Mouse (Mus musculus) liver, postnatal 0 days (tissue): ENCODE measurements around the gene Crybg3. TPM values are rescaled to one million over a fixed set of nuclear protein-coding genes. Genes with fewer than 3 reads are reported as not detected.

Experiments
- ATAC-seq: fragments of 200-750 bp; cut with Nextera tagmentation; 2 replicates; pipeline ENCODE4 v1.8.0; 2017; ENCODE audit warnings: mild to moderate bottlenecking, moderate library complexity
- DNase-seq: peaks from one replicate; pipeline ENCODE4 v3.0.0-alpha.2; 2016
- H3K27ac ChIP-seq: fragments of 300-500 bp; sonication (generic); 2 replicates; pipeline ENCODE4 v1.5.1; 2014; ENCODE audit warnings: antibody characterized with exemption, moderate library complexity, mild to moderate bottlenecking, low read depth
- H3K27me3 ChIP-seq: fragments of 300-500 bp; sonication (generic); 2 replicates; pipeline ENCODE4 v1.6.1; 2014; ENCODE audit warnings: low read length, control low read depth, mixed read lengths; ENCODE audit not compliant: insufficient read depth
- H3K36me3 ChIP-seq: fragments of 300-500 bp; sonication (generic); replicated peaks from 2 replicates; pipeline ENCODE4 v1.6.1; 2014; ENCODE audit warnings: mild to moderate bottlenecking, control low read depth, low read length, moderate library complexity, mixed read lengths; ENCODE audit not compliant: insufficient read depth
- H3K4me1 ChIP-seq: fragments of 300-500 bp; sonication (generic); 2 replicates; pipeline ENCODE4 v1.6.1; 2014; ENCODE audit warnings: antibody characterized with exemption, mild to moderate bottlenecking, control low read depth; ENCODE audit not compliant: insufficient read depth
- H3K4me2 ChIP-seq: fragments of 300-500 bp; sonication (generic); 2 replicates; pipeline ENCODE4 v1.6.1; 2014; ENCODE audit warnings: low read depth, mild to moderate bottlenecking, low read length, moderate library complexity, mixed read lengths
- H3K4me3 ChIP-seq: fragments of 300-500 bp; sonication (generic); 2 replicates; pipeline ENCODE4 v1.5.1; 2014; ENCODE audit warnings: low read depth, low read length
- H3K9ac ChIP-seq: fragments of 300-500 bp; sonication (generic); replicated peaks from 2 replicates; pipeline ENCODE4 v1.6.1; 2014; ENCODE audit warnings: mild to moderate bottlenecking, moderate library complexity
- H3K9me3 ChIP-seq: fragments of 300-500 bp; sonication (generic); 2 replicates; pipeline ENCODE4 v1.6.1; 2016; ENCODE audit warnings: mild to moderate bottlenecking, control low read depth, low read length, mixed read lengths
- CTCF ChIP-seq: sonication (generic); IDR thresholded peaks from 2 replicates; pipeline ENCODE4 v1.5.1; 2016; ENCODE audit warnings: antibody characterized with exemption, low read depth
- EP300 ChIP-seq: IDR thresholded peaks from 2 replicates; pipeline ENCODE4 v1.6.1; 2016; ENCODE audit warnings: antibody characterized with exemption, low read depth, mild to moderate bottlenecking
- whole genome bisulfite sequencing: fragments of 180-500 bp; shearing (Covaris S2); extraction: QIAGEN DNeasy Blood & Tissue Kit; methylation state at CpG from one replicate; pipeline ENCODE4 v1.1.7; 2014; ENCODE audit not compliant: insufficient replicate concordance; 5-methylcytosine and 5-hydroxymethylcytosine counted together
- polyA plus RNA-seq: library from polyadenylated mRNA; unstranded; fragments of >200 nt; fragmentation: Nextera tagmentation; extraction: Ambion mirVana; gene quantifications from 2 replicates; pipeline ENCODE4 v1.2.1, GENCODE M21; 2015

The Crybg3 gene
- polyA plus RNA-seq, 1 experiment from 2014 or later, result 1.0 TPM

DNA sequence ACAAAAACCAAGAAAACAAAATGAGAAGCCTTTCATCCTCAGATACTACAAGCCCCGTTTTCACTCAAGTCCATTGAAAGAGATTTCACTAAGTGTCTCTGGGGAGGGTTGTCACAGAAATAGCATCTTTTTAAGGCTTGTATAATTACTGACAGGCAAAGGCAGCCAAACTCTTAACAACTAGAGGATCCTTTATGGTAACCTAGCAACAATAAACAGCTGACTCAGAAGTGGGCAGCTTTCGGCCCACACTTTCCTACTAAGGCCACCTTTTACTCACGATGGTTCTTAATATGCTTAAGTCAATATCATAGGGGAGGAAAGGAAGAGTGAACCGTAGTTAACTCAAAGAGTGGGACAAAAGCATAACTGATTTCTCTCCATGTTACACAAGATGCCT is 53.3 kb downstream of the Crybg3 start:
- WGBS, result 74% methylated on average over 4 of the region's 4 CpGs
- DNase-seq (no peak), ATAC-seq (no peak)
- H3K4me3 ChIP-seq, result no peak overlapping the region
- H3K4me1 ChIP-seq, result no peaks in the 10 kb centered on the region
- no peaks in the 10 kb centered on the region for H3K27me3 ChIP-seq
- TF ChIP-seq CTCF (no peak), EP300 (no peak)
- H3K36me3 ChIP-seq, result no peaks in the 10 kb centered on the region
- no peak overlapping the region for H3K9ac ChIP-seq
- no peaks in the 10 kb centered on the region; the same call in 1 of the 2 replicates for H3K9me3 ChIP-seq
- no peak overlapping the region for H3K4me2 ChIP-seq
- no peak overlapping the region for H3K27ac ChIP-seq

DNA sequence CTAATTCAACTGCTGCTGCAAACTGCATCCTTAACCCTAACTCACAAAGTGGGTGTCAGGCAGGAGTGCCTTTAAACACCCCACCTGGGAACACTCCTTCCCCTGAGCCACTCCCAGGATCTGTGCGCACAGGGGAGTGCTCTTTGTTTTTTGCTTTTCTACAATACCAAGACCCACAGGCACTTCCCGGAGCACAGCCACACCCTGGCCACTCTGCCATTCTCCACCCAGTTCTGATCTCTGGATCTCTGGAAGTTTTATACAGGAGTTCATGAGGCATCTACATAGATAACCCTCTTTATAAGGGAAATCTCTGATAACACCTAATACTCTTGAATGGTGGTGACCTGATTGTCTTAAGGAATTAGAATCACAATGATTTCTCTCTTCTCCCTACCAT is 55.4 kb downstream of the Crybg3 start:
- H3K4me3 ChIP-seq, result no peak overlapping the region
- WGBS, result 83% methylated on average over 2 of the region's 2 CpGs
- no peak overlapping the region for H3K27ac ChIP-seq
- DNase-seq (no peak), ATAC-seq (no peak)
- H3K9ac ChIP-seq, result no peak overlapping the region
- no peaks in the 10 kb centered on the region for H3K4me1 ChIP-seq
- no peaks in the 10 kb centered on the region; the same call in 1 of the 2 replicates for H3K9me3 ChIP-seq
- H3K4me2 ChIP-seq, result no peak overlapping the region
- no peak for TF ChIP-seq CTCF
- TF ChIP-seq EP300, result no peak
- H3K36me3 ChIP-seq, result no peaks in the 10 kb centered on the region
- H3K27me3 ChIP-seq, result no peaks in the 10 kb centered on the region

DNA sequence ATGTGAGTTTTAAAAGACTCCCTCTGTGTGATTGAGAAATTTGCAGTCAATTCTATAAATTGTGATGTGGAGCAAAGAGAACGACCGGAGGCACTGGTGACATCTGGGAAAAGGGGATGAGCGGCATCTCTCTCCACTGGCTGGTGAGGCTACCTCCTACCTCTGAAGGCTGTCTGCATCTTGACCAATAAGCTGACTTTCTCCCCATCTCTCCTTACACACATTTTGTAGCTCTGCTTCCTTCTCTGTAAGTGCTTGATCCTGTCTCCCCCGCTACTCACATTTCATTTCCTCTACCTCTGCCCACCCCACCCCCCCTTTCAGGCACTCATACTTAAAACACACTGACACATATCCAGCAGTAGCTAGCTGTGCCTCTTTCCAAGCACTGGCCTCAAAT is 59.4 kb downstream of the Crybg3 start:
- TF ChIP-seq CTCF (no peak), EP300 (no peak)
- no peak overlapping the region for H3K4me3 ChIP-seq
- ATAC-seq, result no peak
- 77% methylated on average over 4 of the region's 4 CpGs for WGBS
- H3K36me3 ChIP-seq, result no peaks in the 10 kb centered on the region
- H3K4me2 ChIP-seq, result no peak overlapping the region
- no peak for DNase-seq
- H3K4me1 ChIP-seq, result no peaks in the 10 kb centered on the region
- H3K9ac ChIP-seq, result no peak overlapping the region
- H3K9me3 ChIP-seq, result no peaks in the 10 kb centered on the region
- no peaks in the 10 kb centered on the region for H3K27me3 ChIP-seq
- no peak overlapping the region for H3K27ac ChIP-seq

DNA sequence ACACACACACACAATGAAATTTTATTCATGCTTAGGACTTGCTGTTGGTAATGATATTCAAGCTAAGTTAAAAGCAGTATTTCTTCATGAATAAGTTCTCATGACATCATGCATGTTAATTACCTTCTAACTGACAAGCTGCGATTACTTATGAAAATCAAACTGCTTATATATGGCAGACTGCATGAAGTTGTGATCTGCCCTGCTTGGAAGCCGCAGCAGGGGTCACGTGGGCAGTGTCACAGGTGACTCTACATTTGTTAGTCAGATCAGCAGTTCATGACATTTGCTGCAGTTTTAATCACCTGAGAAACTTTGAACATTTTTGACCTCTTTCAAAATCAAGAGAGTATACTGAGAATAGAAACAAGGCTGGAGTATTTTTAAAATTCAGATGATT is 59.8 kb downstream of the Crybg3 start:
- no peak overlapping the region for H3K9ac ChIP-seq
- no peak overlapping the region for H3K27ac ChIP-seq
- no peak overlapping the region for H3K4me3 ChIP-seq
- no peak overlapping the region for H3K4me2 ChIP-seq
- DNase-seq (no peak), ATAC-seq (no peak)
- no peaks in the 10 kb centered on the region for H3K27me3 ChIP-seq
- WGBS, result 85% methylated on average over 3 of the region's 3 CpGs
- H3K4me1 ChIP-seq, result no peaks in the 10 kb centered on the region
- no peaks in the 10 kb centered on the region for H3K9me3 ChIP-seq
- no peaks in the 10 kb centered on the region for H3K36me3 ChIP-seq
- TF ChIP-seq CTCF, result no peak
- TF ChIP-seq EP300, result no peak

DNA sequence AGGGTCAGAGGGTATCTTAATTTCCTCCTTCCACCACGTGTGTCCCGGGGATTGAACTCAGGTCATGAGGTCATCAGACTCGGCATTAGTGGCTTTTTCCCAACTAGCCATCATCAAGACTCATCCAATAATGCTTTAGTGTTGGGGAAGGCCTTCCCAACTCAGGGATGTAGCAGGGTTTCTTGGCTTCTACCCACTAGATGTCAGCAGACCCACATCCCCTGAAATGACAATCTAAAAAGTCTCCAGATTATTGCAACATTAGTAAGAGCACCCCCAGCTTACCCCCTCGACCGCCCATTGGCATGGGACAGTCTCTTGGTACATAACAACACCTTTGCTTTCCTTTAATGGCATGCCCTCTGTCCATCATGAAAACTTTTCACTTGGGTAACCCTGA is 65.1 kb downstream of the Crybg3 start:
- peaks cover 3% of the 10 kb centered on the region for H3K4me1 ChIP-seq
- H3K9ac ChIP-seq, result no peak overlapping the region
- ATAC-seq (no peak), DNase-seq (no peak)
- TF ChIP-seq CTCF (0 out of 2 replicates have a peak, but pooled peaks have one; percentile 12), EP300 (no peak)
- no peak overlapping the region for H3K4me3 ChIP-seq
- H3K9me3 ChIP-seq, result no peaks in the 10 kb centered on the region
- no peak overlapping the region for H3K4me2 ChIP-seq
- H3K27ac ChIP-seq, result no peak overlapping the region
- no peaks in the 10 kb centered on the region for H3K36me3 ChIP-seq
- WGBS, result 67% methylated on average over 5 of the region's 5 CpGs
- no peaks in the 10 kb centered on the region for H3K27me3 ChIP-seq

DNA sequence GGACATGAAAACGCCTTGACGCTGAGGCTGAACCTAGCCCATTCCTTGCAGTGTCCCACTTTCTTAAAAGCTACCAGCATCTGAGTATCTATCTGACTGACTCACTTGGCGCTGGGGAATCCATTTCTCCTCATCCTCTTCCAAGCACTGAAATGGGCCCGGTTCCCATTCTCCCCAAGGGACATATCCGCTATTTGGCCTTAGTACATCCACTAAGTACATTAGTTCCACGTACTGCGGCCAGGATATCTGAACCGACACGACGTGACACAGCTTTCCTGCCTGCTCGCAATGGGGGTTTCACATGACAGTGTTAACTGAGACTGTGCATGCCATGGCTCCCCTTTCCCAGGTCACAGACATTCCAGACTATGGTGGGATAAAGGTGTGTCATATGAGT is 66.4 kb downstream of the Crybg3 start:
- 86% methylated on average over 11 of the region's 11 CpGs for WGBS
- no peak for ATAC-seq

DNA sequence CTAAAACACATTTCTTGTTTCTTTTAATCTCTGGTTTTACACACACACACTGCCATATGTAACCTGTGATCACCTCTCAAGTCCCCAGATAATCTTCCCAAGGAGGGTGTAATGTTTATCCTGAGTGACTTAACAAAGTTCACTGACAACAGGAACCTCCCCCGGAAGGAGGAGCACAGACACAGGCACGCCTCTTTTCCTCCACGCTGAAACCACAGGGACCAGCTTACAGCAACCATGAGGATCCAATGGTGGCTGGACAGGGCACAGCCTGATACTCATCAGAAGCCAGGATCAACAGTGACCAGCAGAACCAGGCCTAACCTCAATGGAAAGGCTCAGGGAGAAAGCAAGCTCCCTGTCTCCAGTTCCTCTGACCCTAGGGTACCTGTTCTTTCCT is 68.2 kb downstream of the Crybg3 start:
- Histone ChIP-seq H3K4me1 (peaks cover 3% of the 10 kb centered on the region), H3K4me2 (no peak overlapping the region), H3K27me3 (no peaks in the 10 kb centered on the region), H3K9ac (no peak overlapping the region), H3K4me3 (no peak overlapping the region), H3K27ac (no peak overlapping the region), H3K36me3 (no peaks in the 10 kb centered on the region), H3K9me3 (no peaks in the 10 kb centered on the region)
- 34% methylated on average over 3 of the region's 3 CpGs for WGBS
- TF ChIP-seq CTCF, result no peak
- TF ChIP-seq EP300, result no peak
- no peak for DNase-seq
- ATAC-seq, result no peak

More for the DNA sequence above, 66.4 kb downstream of the Crybg3 start:
- no peak for DNase-seq
- Histone ChIP-seq H3K4me3 (no peak overlapping the region), H3K27ac (no peak overlapping the region), H3K4me1 (peaks cover 3% of the 10 kb centered on the region), H3K9ac (no peak overlapping the region), H3K4me2 (no peak overlapping the region), H3K36me3 (no peaks in the 10 kb centered on the region), H3K27me3 (no peaks in the 10 kb centered on the region), H3K9me3 (no peaks in the 10 kb centered on the region)
- TF ChIP-seq EP300, result no peak
- TF ChIP-seq CTCF, result no peak
